Mouse (Mus musculus) embryo, embryonic 10.5 days (tissue): ENCODE results near the gene Vps13a.

Source experiments
- DNase-seq: peaks from one replicate; pipeline ENCODE4 v3.0.0-alpha.2; 2015; ENCODE audit warnings: low spot score

The Vps13a gene

GRCm38 (mm10) chr19:16579656-16580260, 201.0 kb downstream of the Vps13a start:
- DNase-seq, result no peak

DNA sequence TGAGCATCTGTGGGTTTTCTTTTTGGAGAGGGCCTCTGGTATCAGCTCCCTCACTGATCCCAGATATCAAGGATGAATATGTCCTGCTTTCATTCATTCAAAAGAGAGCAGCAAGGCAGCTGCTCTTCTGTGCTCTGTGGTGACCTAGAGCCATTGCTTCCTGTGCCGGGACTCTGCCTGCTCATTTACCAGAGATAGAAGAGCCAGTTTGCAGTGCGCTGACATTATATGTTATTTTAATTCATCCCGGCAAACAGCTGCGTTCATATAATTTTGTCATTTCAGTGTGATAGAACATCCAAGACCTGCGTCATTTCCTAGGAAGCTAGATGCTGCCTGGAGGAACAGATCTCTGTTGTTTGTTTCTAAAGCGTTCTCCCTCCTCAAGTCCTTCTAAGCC, 203.9 kb downstream of the Vps13a start:
- no peak for DNase-seq
